Mouse (Mus musculus) left cerebral cortex, adult 6 months (tissue): ENCODE data around the gene Ceacam14. TPM values are rescaled to one million over a fixed set of nuclear protein-coding genes. Genes with fewer than 3 reads are reported as not detected.

Experiments used
- long read RNA-seq, 2 experiments: library from polyadenylated mRNA; unstranded; transcript quantifications; one replicate each; pipeline ENCODE4 v2.0.0; 2019 to 2020
- polyA plus RNA-seq: library from polyadenylated mRNA; unstranded; fragments of <200 nt; fragmentation: Nextera tagmentation; gene quantifications from 2 replicates; pipeline ENCODE4 v1.2.3, GENCODE M21; 2021

Ceacam14 gene
- polyA plus RNA-seq, result not detected in 2 replicates
- long read RNA-seq, experiment 1, result 0 reads
- long read RNA-seq, experiment 2, result 0 reads

DNA sequence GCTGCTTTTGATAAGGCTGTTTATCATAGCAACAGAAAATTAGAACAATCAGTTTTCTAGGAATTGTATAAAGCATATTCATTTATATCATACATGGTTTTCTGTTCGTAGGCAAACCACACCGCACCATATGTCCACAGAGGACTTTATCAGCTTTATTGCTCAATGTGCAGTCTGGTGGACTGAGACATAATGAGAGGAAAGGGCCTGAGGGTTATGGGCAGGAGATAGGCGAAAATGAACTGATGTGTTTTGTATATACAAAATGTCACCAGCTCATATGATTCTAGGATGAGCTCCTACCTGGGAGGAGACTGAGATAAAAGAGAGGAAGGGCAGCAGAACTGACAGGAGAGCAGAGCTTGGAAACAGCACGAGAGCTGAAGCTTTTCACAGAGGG is at the start of gene Ceacam14:
Gene Ceacam14, plus strand, starts transcription at position 301 of the 400 bp plus-strand sequence.

Other genes starting within 250 kb of the Ceacam14 start
- gene Ceacam5, start 99.4 kb upstream of the Ceacam14 start, polyA plus RNA-seq, result not detected in 2 replicates
- not detected in 2 replicates for gene Gm5155, start 59.1 kb downstream of the Ceacam14 start, polyA plus RNA-seq
- gene Ceacam11, start 159.5 kb downstream of the Ceacam14 start, polyA plus RNA-seq, result not detected in 2 replicates
- not detected in 2 replicates for gene Ceacam13, start 197.3 kb downstream of the Ceacam14 start, polyA plus RNA-seq